Mouse (Mus musculus) embryo, embryonic 9.5 days (tissue): Measurements from ENCODE around the gene Nfs1.
"Not testable (repeated sequence)": the region's sequence is repeated elsewhere in the genome, so short reads cannot be mapped to it uniquely, and the experiment has no call there.

Source experiments
- DNase-seq: peaks from one replicate; pipeline ENCODE4 v3.0.0-alpha.2; 2017; ENCODE audit errors: extremely low spot score

Gene Nfs1

GRCm38 (mm10) chr2:156143953-156144724 is at the start of gene Nfs1, which contains the start of gene Romo1:
Nfs1 (minus strand) TSS chr2:156144186.
Romo1 (plus strand) TSS chr2:156144039.
- DNase-seq: peak; percentile 95

DNA sequence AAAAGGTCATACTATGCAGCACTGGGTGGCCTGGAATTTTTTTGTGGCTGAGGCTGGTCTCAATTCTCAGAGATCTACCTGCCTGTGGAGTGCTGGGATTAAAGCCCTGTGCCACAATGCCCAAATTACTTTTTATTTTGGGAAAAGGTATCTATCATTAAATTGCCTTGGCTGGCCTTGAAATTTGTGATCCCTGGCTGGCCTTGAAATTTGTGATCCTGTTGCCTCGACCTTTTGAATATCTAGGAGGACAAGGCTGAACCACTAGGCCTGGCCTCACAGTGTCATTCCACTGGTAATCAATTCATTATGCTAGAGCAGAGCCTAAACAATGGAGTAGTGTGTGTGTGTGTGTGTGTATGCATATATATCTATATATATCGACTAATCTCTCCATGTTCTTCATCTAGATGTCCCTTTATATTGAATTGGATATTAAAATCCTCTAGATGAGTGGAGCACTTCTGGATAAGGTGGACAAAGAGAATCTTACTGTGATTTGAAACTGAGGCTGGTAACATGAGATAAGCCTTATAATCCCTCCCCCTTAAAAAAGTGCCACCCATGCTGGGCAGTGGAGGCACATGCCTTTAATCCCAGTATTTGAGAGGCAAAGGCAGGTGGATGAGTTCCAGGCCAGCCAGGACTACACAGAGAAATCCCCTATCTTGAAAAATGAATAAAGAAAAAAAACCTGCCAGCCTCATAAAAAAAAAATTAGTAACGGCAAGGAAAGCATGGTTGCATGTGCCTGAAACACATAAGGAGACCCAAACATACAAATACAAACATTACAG is 49.3 kb upstream of the Nfs1 start:
- no peak for DNase-seq

DNA sequence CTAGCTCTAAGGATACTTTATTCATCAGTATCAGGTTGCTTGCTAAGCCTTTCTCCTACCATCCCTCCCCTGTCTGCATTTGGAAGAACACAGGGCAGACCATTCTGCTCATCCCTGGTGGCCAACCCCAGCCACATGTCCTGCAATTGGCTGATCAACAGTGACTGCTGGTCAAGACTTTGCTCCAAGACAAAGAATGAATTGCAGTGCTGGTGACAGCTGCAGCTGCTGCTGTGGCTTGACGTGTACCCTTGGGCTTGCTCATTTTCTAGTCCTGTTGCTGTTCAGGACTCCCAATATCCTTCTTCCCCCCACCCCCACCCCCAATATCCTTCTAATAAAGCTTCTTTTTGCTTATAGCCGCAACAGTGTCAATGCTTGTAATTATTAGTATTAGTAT is 48.1 kb upstream of the Nfs1 start:
- no peak for DNase-seq

- DNase-seq: no peak
These were observed 47.6 kb upstream of the Nfs1 start for GRCm38 (mm10) chr2:156191540-156191939.

GRCm38 (mm10) chr2:156190004-156190896 is 46.3 kb upstream of the Nfs1 start:
- no peak for DNase-seq

- DNase-seq: not testable (repeated sequence)
These were observed 45.3 kb upstream of the Nfs1 start for GRCm38 (mm10) chr2:156189241-156189640.

GRCm38 (mm10) chr2:156181592-156181991 is 37.6 kb upstream of the Nfs1 start:
- no peak for DNase-seq

DNA sequence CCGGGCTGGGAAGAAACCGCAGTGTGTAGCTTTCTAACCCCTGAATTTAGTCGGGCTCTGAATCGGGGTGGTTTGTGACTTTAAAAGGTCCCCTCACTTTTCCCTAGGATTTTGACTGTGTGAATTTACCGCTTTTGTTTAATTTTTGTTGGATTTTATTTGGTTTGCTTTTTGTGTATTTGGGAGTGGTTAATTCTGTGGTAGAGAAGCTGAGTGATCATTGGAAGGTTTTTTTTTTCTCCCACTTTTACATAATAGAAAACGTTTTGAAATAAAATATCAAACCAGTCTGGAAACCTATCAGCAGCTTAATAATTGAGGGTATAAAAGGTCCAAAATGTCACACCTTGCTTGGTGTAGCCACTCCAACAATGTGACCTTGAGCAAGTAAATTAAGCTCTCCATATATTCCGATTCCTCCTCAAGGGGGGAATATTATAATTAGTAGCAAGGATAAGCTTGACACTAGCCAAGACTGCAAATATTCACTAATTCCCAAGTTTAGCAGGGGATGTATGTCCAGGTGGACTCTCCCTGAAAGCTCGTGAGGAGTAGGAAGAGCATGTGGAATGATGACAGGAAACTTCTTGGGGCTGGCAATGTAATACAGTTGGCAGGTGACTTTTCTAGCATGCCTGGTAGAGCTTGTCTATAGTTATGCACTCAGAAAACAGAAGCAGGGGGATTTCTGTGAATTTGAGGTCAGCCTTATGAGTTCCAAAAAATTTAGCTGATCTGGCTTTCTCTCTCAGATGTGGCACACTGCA is 37.0 kb upstream of the Nfs1 start:
- no peak for DNase-seq

DNA sequence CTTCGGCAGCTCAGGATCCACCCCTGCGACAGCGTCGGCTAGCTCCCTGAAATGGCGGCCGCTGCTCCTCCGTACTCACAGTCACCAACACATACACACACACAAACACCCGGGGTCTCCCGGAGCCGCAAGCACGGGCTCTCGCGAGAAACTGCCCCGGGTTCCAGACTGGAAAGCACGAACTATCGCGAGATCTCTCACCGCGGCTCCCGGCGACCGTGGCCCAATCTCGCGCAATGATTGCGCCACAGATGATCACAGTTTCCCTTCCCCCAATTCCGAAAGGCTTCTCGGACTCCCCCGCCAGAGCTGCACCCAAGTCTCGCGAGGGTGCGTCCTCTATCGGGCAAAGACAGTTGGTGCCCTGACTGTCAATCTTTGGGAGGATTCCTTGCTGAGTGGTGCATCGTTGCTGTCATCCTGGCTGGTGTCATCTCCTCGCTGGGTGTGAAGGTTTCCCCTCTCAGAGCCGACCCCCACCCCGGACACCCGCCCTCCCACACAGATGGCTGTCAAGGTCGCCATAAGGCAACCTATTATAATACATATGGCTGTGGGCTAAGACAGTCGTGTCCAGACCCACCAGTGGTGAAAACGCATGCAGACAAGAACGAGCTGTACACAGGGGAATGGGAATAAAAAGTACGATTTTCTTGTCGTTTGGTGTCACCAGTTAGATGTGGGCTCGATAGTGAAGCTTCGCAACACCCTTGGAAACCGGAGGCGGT is 36.3 kb upstream of the Nfs1 start, which contains the start of gene Rbm39:
TSS of gene Rbm39 (minus strand) at position 145 of the 728 bp plus-strand sequence.
- DNase-seq: peak; percentile 100

DNA sequence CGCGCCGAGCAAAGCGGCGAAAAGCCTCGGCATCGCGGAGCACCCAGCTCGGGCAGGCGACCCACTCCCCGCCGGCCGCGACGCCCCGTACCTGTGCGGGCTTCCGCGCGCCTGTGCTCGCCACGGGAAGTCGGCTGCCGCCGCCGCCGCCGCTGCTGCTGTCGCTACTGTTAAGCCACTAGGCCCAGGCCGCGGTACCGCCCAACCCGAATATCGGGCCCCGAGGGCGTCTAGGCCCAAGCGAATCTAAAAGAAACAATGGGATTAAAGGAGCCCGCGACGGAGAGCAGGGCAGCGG is 35.8 kb upstream of the Nfs1 start:
- DNase-seq: no peak

DNA sequence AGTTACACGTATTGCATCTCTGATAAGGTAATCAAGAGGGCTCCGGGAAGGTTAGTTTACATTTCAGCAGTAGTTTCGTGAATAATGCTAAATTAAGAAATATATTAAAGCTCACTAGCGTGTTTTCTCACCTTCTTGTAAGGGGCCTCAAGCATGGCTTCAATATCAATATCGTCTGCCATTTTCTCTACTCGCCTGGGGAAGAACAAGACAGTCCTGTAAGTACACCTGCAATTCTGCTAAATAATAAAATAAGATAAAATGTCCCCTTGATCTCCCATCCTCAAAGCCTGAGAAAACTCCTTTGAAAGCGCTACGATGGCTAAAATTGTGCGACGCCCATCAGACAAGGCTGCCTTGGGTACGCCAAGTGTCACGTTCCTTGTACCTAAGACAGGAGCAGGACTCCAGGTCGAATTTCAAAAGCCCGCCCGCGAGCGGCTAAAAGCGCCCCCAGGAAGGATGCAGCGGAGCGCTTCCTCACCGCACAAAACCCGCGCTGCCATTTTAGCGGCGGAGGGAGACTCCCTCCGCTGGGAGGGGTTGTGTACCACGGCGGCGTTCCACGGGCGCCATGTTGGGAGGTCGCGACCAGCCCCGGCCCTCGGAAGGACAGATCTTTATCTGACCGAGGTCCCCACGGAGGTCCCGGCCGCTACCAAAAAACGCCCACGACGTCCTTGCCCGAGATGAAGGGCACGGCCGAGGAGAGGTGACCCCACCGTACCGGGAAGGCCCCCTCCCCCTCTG is 35.2 kb upstream of the Nfs1 start:
- DNase-seq: peak; percentile 79

DNA sequence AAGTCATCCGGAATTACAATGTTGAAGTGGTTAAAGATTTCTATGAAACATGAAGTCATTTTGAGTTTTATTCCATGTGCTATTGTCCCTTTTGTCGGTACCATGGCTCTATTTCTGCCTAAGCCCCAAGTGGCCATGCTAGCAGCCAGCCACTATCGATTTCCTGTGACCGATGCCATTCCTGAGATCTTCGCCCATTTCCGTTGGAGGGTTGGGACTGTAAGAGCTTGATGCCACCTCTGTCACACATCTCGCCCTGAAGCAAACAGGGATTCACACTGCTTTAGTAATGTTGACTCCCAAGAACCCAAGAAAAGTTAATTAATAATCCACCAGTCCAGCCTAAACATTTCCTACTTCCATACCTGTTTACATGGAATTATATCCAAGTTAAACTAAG is 33.7 kb upstream of the Nfs1 start:
- DNase-seq: no peak

- DNase-seq: no peak
These were observed 33.1 kb upstream of the Nfs1 start for GRCm38 (mm10) chr2:156177079-156177478.

DNA sequence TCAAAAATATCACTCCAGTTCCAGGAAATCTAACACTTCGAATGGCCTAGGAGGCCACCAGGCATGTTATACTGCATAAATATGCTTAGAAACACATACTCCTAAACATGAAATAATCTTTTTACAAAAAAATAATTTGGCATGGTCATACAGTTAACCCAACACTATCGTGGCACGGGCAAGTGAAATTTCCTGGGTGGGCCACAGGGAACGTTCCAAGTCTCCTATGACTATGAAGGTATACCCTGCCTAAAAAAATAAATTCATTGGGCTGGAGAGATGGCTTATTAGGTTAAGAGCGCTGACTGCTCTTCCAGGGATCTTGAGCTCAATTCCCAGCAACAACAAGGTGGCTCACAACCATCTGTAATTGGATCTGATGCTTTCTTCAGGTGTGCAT is 22.6 kb upstream of the Nfs1 start:
- DNase-seq: no peak

- no peak for DNase-seq
These were observed 21.5 kb upstream of the Nfs1 start for GRCm38 (mm10) chr2:156165478-156165877.

GRCm38 (mm10) chr2:156151538-156151937 is 7.6 kb upstream of the Nfs1 start:
- no peak for DNase-seq

DNA sequence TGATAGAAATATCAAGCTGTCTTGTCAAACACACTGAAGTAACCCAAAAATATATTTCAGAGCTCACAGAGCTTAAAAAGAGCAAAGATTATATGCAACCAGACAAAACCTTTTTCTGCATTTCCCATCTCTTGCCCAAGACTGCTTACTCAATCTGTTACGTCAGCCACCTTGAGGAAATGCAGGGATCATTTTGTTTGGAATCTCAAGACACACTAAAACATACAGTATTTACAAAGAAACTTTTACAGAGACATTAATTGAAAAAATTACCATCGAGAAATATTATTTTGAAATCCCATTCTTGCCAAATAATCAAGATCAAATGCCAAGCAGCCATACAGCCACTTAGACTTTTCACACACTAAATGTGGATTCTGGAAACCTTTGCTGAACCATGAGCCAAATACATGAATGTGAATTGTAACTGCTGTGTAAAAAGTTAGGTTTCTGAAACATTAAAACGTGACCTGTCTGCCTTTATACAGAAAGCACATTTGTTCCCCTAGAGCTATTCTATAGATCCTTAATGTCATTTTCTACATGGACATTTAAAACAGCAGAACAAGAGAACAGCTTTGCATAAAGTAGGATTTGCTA is 3.4 kb upstream of the Nfs1 start:
- DNase-seq: no peak

- DNase-seq: peak; percentile 27
These were observed 2.4 kb upstream of the Nfs1 start for GRCm38 (mm10) chr2:156146272-156146989.
